Mouse (Mus musculus): ENCODE measurements around the gene Kctd8.
"Not testable (repeated sequence)": the region's sequence is repeated elsewhere in the genome, so short reads cannot be mapped to it uniquely, and the experiment has no call there.

Gene Kctd8

DNA sequence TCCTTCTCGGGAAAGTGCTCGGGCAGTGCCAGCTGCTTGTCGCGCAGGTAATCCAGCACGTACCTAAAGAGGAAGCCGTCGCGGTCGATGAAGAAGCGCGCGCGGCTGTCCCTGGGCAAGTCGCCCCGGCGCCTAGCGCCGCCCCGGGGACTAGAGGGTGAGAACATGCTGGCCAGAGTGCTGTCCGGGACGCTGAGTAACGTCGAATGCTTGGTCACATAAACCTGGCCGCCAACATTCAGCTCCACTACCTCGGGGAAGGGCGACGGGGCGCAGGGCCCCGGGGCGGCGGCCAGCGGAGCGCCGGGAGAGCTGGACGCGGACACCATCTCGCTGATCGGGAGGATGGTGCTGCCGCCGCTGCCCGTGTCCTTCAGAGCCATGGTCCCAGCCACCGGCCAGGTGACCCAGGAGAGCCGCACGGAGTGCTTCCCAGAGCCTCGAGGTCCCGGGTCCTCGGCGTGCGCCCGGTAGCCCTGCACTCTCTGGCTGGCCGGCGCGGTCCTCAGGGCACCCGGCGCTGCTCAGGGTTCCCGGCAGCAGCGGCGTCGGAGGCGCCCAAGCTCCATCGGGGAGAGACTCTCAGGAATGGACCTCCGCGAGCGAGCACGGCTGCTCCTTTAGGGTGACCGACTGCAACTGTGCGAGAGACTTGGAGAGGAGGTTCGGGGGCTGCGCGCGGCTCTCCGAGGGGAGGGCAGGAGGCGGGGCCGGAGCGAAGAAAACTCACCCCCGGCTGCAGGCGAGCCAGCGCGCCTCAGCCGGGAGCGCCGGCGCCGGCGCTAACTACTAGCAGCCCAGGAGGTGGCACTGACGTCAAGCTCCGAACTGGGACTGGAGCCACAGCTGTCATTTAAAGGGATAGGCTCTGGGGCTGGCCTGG, at the start of gene Kctd8:
Gene Kctd8 (minus strand): TSS at position 761 of the 883 bp plus-strand sequence.
- DNase-seq (ENCODE audit: extremely low spot score), result peak; percentile 76

DNA sequence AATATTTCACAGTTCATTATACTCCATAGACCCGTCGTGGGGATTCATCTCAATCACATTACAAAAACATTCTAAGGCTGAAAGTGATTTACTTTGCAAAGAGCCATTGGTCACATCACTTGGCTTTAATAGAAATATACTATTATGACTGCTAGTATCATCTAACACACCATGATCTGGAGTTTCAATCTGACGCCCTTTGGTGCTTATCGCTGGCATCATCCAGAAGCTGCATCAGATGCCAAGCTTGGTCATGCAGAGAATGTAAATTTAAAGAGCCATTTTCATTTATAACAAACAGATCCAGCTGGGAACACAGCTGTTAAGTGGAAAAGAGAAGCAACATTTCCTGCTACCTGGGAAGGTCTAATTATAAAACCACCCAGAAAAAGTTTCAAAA, 37.6 kb upstream of the Kctd8 start:
- DNase-seq (ENCODE audit: extremely low spot score), result no peak

DNA sequence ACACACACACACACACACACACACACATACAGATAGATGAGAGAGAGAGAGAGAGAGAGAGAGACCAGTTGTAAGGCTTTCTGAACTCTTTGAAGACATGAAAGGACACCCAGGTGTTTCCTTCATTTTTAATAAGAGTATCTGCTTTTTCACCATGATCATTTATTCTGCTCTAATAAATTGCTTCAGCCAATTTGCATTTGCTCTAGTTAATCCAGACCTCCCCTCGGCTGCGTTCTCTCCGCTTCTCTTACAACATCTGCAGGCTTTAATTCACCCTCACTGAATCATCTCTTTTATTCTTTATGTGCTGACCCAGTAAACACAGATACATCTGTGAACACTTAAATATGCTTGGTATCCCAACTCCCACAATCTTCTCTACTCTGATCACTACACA, 9.1 kb upstream of the Kctd8 start:
- no peak for DNase-seq (ENCODE audit: extremely low spot score)

DNA sequence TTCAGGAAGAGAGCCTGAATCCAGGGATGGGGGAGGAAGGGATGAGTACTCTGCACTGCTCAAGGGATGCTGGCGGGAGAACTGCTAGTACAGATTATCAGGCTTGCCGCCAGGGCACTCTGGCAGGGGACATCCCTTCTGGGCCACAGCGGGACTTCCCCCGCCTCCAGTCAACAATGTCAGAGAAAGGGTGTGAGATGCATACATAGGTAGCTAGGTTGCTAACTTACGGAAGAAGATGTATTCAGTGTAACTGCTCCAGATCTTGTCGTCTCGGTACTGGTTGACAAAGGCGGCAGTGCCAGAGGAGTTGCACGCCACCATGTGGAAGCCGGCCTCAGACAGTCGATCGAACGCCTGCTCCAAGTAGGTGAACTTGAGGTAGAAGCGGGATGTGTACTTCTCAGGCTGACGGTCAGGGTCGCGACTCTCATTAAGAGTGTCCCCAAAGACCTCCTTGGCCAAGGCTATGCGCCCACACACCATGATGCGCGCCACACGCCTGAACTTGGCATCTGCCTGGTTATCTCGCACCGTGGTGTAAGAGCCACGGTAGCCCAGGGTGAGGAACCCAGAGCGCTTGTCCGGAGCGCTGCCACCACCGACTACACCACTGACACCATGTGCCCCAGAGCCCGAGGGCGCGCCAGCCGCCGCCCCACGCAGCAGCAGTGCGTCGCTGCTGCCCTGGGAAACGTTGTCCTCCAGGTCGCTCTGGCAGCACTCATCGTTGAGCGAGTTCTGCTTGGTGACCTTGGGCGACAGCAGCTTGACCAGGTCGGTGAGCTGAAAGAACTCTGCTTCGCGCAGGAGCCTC, 1.2 kb downstream of the Kctd8 start:
- peak; percentile 49 for DNase-seq (ENCODE audit: extremely low spot score)

DNA sequence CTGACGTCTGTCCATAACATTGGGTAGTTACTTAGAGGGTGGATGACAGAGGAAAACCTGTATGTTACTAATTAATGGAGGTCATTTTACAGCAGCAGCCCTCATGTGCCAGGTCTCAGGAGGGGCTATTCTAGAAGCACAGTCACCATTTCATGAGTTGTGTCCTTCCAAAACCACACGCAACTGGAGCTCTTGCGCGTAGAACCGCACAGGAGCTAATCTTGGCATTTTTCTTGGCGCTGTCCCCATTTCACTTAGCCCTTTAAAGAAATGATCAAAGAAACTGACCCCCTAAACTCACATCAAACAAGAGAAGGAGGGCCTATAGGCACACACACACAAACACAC, 1.9 kb downstream of the Kctd8 start:
- no peak for DNase-seq (ENCODE audit: extremely low spot score)

DNA sequence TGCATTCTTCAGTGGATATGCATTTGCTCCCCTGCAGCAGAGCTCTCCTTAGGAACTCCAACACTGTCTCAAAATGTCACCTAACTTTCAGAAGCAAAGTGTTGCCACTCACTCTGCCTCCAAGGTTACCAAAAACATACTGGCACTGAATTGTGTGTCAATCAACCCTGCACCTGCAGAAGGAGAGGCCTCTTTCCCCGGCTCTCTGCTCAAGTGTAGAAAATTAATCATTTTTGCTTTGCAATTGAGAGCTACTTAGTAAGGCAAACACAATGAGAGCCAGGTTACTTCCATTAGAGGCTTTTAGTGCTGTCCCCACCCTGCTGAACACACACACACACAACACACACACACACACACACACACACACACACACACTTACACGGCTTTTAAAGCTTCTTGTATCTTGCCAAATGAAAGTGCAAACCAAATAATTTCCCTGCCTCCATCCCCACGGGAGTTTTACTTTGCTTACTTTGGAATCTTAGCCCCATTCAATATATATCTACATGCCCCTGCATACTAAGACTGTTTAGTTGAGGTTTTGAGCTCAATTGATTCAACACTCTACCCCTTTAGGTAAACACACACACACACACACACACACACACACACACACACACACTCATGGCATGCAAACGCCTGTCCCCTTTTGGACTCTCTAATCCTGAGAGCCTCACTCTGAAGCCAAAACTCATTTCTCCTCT, 2.4 kb downstream of the Kctd8 start:
- DNase-seq (ENCODE audit: extremely low spot score), result no peak

DNA sequence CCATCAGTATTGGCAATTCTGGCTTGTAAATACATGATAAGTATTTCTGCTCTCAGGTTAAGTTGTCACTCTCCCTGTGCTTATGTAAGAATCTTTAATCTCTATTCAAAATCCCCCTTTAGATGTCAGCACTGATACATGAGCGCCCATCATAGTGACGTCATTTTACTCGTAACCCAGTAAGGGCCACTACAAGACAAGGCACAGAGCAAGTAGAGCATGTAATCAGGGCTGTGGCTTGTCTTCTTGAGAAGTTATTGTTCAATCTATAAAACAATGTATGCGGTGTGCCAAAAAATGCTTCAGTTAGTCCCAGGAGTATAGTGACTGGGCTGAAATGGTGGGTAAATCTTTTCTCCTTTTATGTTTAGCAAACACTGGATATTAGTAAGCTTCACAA, 13.9 kb downstream of the Kctd8 start:
- no peak for DNase-seq (ENCODE audit: extremely low spot score)

DNA sequence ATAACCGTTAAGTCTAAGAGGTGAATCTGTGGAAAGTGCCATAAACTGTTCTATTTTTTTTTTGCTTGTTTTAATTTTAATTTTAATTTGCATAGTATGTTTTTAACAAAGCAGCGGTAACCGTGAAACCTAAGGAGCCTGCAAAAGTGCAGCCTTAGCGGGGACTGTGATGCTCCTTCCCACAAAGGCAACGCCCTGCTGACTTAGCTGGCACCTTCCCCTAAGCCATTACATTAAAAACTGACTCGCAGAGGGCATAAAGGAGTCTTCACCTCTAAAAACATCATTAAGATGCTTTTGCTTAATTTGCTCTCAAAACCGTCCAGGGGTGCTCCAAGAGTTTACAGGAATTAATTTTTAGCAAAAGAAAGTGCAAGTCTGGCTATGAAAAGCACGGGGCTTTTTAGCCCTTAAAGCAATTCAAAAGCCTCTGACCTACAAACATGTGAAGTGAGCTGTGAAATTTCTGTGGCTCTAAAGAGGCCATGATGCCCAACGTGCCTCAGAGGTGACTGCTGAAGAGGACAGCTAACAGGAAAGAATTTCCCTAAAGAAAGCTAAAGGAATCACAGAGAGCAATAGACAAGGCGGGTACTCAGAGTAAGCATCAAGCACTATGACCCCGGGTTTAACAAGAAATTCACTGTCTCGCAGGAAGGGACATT, 16.8 kb downstream of the Kctd8 start:
- DNase-seq (ENCODE audit: extremely low spot score), result peak; percentile 4

DNA sequence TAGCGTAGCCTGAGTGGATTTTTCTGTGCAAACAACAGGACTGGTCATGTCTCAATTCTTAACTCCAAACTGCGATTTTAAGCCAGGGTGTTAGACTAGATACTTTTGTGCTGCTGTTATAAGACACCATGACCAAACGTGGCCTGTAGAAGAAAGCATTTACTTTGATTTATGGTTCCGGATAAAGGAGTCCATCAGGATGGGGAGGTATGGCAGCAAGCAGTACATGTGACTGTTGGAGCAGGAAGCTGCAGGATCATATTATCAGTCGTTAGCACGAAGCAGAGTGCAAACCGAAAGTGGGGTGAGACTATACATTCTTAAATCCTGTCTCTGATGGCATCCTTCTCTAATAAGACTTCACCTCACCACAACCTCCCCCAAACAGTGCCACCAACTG, 28.9 kb downstream of the Kctd8 start:
- no peak for DNase-seq (ENCODE audit: extremely low spot score)

DNA sequence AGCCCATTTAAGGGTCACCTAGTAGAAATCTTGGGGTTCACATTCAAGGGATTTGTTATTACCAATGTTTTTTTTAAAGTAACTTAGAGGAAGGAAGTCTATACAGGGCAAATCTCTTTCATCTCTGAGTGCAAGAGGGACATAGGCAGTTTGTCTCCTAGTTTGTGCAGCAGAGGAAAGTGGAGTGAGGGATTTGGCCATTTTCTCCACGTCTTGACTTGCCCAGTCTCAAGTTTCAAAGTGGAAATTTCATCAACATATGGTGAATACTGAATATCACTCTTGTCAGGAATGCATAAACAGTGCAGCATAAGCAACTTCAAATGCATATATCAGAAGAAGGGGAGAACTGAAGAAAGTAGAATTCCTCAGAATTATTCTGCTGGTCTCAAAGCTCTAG, 39.8 kb downstream of the Kctd8 start:
- no peak for DNase-seq (ENCODE audit: extremely low spot score)

DNA sequence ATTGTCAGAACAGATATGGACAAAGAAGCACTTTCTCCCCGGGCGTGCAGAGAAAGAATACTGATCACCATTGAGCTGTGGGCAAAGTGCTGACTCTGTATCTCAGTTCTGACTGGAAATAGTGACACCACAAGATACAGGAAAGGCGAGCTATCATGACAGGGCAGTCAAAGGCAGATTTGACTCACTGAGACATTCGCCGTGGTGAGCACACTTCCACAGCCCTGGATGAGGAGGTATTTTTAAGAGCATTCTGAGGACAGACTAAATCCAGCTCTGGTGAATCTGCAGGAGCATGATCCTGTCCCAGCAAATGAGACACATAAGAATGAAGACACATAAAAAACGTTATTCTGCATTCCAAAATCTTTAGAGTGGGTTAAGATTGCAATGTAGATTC, 49.1 kb downstream of the Kctd8 start:
- DNase-seq (ENCODE audit: extremely low spot score), result no peak

DNA sequence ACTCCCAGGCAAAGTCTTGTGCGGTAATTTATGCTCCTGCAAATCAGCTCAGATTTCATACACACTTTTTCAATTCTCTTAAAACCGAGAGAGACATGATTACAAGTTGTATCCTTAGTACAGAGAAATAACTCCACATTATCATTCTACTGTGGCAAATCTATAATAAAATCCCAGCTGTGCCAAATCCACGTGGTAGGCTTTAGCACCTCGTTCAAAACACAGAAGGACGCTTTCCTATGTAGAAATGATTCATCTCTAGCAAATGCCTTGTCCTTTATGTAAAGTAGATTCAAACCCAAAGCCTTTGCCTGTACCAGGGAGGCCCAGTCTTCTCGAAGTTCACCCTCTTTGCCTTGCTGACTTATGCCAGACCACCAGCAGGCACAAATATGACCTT, 57.1 kb downstream of the Kctd8 start:
- DNase-seq (ENCODE audit: extremely low spot score), result no peak

DNA sequence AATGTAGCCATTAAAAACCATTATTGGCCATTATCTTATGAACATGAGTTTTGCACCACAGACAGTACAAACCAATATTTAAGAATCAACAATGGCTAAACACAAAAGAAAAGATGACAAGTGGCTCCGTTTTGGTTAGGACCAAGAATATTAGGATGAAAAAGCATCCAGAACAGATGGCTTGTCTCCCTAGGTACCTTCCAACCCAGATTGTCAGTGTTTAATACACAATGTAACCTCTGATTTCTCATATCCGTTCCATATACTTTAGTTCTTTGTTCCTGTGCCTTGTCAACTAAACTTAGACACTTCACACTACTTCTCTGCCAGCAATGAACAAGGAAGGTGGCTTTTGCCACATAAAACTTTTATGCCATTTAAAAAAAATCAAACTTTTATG, 89.1 kb downstream of the Kctd8 start:
- DNase-seq (ENCODE audit: extremely low spot score), result no peak

DNA sequence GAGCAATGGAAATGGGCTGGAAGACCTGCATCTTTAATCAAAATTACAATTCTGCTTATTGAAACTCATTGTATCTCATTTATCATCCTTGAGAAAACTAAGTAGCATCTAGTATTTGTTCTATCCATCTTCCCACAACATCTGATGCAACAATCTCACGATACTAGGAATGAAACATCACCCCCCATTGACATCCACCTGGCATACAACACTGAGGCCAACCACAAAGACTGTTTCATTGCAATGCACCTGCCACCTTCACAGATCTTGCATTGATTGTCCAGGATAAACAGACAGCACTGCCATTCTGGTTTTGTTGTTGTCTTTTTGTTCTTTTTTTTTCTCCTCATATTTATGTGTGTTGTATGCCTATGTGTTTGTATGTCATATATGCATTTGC, 99.5 kb downstream of the Kctd8 start:
- no peak for DNase-seq (ENCODE audit: extremely low spot score)

DNA sequence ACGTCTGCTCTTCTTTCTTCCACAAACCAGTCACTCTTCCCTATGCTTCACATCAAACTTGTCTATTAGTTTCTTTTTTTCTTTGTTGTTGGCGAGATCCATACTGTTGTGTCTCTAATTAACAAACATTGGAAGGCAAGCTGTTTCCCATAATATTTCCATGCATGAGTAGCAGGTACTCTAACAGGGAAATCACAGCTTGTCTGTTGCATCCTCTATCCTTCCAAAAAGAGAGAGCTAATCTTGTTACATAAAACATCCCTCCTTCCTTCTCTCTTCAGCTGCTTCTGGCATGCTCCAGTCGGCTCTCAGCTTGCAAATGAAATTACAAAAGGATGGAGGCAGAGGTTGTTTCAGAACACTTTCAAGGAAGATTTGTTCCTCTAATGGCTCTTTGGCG, 107.9 kb downstream of the Kctd8 start:
- DNase-seq (ENCODE audit: extremely low spot score), result no peak

DNA sequence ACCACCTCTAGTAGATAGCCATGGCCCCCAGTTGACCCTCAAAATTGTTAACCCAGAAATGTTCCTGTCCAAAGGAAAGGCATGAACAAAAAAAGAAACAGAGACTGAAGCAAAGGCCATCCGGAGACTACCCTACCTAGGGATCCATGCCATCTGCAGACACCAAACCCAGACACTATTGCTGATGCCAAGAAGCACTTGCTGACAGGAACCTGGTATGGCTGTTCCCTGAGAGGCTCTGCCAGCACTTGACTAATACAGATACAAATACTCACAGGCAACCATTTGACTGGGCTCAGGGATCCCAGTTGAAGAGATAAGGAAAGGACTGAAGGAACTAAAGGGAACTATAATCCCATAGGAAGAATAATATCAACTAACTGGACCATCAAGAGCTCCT, 109.8 kb downstream of the Kctd8 start:
- DNase-seq (ENCODE audit: extremely low spot score), result not testable (repeated sequence)

DNA sequence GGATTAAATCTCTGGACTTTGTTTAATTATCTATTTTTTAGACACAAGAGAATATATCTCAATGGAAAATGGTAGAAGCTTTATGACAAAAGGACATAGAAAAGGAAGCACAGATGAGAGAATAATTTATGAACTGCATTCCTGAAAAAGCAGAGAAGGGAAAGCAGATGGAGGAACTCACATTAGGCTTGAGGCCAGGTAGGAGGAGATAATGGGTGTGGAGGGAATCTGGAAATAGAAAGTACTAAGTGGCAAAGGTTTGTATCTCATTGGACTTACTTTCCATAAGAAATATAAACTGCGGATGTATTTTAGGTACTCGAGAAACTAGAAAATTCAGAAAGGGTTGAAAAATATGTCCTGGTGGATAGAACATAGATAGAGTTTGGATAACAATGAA, 114.3 kb downstream of the Kctd8 start:
- no peak for DNase-seq (ENCODE audit: extremely low spot score)

DNA sequence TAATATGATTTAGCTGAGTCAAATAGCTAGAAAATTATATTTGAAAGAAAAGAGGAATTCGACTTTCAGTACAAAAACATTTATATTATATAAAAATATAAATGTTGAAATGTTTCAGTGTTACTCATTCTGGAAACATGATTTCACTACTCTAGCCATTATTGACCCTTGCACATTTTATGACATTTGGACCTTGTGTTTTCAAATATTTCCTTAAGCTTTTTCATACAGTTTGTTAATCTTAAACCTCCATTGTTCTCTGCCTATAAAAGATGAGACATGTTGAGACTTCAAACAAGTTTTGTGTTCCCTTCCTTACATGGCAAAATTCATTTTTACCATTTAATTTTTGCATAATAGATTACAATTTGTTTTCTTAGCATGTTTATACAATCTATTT, 118.9 kb downstream of the Kctd8 start:
- DNase-seq (ENCODE audit: extremely low spot score), result no peak

DNA sequence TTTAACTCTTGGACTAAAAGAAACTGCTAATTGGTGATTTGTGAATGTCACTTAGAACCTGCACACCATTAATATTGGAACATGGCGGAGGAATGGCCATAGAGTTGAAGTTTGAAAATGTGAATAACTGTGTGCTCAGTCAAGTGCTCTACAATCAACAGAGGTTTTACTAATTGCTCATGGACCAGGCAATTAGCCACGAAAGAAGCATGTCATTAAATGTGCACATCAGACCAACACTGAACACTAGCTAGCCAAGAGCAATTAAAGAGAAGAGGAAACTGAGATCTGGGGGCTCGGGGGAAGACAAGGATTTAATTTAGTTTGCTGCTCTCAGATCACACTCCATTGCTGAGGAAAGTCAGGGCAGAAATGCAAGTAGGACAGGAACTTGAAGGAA, 126.3 kb downstream of the Kctd8 start:
- no peak for DNase-seq (ENCODE audit: extremely low spot score)

DNA sequence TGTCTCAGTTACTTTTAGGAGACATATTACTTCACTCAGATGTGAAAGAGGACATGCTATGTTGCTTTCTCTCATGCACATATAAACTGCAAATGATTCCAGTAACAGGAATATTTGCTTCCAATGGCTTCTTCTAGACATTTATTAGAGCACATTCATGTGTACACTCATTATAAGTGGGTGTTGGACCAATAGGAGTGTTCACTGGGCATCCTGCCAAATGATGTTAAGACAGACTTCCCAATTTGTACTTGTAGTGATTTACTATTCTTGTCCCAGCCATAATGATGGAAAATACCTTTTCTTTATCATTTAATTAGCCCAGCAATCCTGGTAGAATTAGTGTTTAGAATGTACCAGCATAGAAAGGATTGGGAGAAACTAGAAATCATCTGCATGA, 132.1 kb downstream of the Kctd8 start:
- no peak for DNase-seq (ENCODE audit: extremely low spot score)

DNA sequence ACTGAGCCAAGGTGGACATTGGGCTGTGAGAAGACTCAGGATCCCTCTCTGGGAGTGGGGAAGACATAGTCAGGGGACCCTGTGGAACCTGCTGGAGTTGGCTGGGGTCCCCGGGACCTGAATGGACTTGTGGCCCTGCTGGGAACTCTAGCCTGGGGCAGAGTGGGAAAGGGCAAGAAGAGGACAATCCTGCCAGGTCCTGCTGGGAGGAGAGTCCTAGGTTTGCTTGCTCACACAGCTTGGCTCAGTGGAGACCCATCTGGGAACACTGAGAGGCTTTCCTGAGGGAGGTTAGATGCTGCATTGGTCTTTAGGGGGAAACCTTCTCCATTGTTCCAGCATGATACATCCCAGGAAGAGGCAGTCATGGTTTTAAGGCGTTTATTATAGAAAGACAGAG, 133.8 kb downstream of the Kctd8 start:
- DNase-seq (ENCODE audit: extremely low spot score), result no peak

DNA sequence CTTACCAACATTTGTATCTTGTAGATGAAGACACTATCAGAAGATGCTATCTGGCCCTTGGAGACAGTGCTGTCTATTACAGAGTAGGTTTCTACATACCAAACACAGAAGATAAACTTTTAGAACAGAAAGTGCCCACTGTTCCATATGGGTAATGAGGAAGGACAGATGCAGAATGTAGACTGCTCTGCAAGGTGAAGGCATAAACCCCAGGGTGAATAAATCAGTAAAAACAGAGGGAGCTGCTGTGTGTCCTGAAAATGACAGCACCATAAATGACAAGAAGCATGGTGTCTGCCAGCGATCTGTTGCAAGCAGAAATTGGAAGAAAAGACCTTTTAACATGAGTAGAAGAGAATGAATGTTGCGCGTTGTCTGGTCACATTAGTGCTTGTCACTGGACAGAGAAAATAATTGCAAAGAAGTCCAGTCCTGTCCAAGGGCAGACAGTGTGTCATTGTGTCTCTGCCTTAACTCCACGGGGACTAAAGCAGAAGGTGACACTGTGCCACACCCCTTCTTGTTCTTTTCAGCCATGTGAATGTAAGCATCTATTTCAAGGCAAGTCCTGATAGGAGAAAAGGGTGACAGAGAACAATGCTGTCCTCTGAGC, 181.5 kb downstream of the Kctd8 start:
- DNase-seq (ENCODE audit: extremely low spot score), result no peak
